Mouse (Mus musculus) spleen, adult 2 months (tissue): ENCODE data around the gene Zfp622. TPM values are rescaled to one million over a fixed set of nuclear protein-coding genes. Genes with fewer than 3 reads are reported as not detected.

ENCODE experiments used
- DNase-seq, 2 experiments: peaks; one replicate each; pipeline versions ENCODE4 v3.0.0 to v3.0.0-alpha.2; 2012 to 2021; ENCODE audit warnings: low spot score in 2 of 2, low read depth in 1 of 2
- H3K27ac ChIP-seq: fragments of 200-500 bp; 2 replicates; pipeline ENCODE4 v1.5.1; 2012; ENCODE audit warnings: low read length, inconsistent platforms; ENCODE audit not compliant: insufficient read depth
- H3K27me3 ChIP-seq: fragments of 200-500 bp; 2 replicates; pipeline ENCODE4 v1.6.1; 2012; ENCODE audit warnings: mild to moderate bottlenecking, moderate library complexity, low read length, inconsistent platforms; ENCODE audit not compliant: control insufficient read depth, insufficient read depth
- H3K36me3 ChIP-seq: fragments of 200-500 bp; 2 replicates; pipeline ENCODE4 v1.6.1; 2012; ENCODE audit warnings: mild to moderate bottlenecking, low read length, inconsistent platforms; ENCODE audit not compliant: control insufficient read depth, insufficient read depth
- H3K4me1 ChIP-seq: fragments of 200-500 bp; 2 replicates; pipeline ENCODE4 v1.6.1; 2011; ENCODE audit warnings: inconsistent platforms; ENCODE audit not compliant: control insufficient read depth, insufficient read depth, insufficient read length
- H3K4me3 ChIP-seq: fragments of 200-500 bp; 2 replicates; pipeline ENCODE4 v1.5.1; 2011; ENCODE audit warnings: mild to moderate bottlenecking, inconsistent platforms; ENCODE audit not compliant: insufficient read depth, insufficient read length; ENCODE audit errors: extremely low read depth
- CTCF ChIP-seq: fragments of 200-500 bp; IDR thresholded peaks from 2 replicates; pipeline ENCODE4 v1.5.1; 2011; ENCODE audit warnings: mild to moderate bottlenecking, inconsistent platforms; ENCODE audit not compliant: insufficient read depth, insufficient read length, insufficient replicate concordance; ENCODE audit errors: extremely low read depth
- POLR2A ChIP-seq: fragments of 200-500 bp; IDR thresholded peaks from 2 replicates; pipeline ENCODE4 v1.6.1; 2011; ENCODE audit warnings: low read depth, low read length, inconsistent platforms
- WGBS: fragments of 180-500 bp; shearing (Covaris S2); methylation state at CpG from one replicate; pipeline ENCODE4 v1.1.7; 2018; 5-methylcytosine and 5-hydroxymethylcytosine counted together
- polyA plus RNA-seq: library from polyadenylated mRNA; depleted of rRNA; stranded (reverse); fragments of >200 nt; gene quantifications from 2 replicates; pipeline ENCODE4 v1.2.3, GENCODE M21; 2012

Gene Zfp622
- polyA plus RNA-seq, 1 experiment, result 15.8 TPM

DNA sequence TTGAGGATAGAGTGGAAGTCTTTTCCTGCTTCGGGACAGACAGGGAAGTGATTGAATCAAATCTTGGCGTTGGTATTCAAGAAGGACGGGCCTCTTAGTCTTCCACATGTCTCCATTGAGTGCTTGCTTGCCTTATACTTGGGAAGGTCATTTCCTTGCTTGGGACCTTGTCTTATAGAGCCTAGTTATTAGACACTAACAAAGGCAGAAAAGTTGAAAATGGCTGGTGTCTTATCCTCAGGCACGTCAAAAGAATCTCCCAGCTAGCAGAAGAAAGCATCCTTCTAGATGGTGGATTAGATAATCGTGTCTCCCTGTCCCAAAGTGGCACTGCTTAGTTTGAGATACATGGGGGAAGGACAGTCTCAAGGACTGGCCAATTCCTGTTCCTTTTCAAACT, 28.2 kb upstream of the Zfp622 start:
- no peaks in the 10 kb centered on the region for H3K27me3 ChIP-seq
- H3K36me3 ChIP-seq, result no peaks in the 10 kb centered on the region
- H3K4me3 ChIP-seq, result no peak overlapping the region
- TF ChIP-seq POLR2A (no peak), CTCF (no peak)
- no peak for DNase-seq
- WGBS, result 85% methylated on average over 5 of the region's 5 CpGs
- no peaks in the 10 kb centered on the region for H3K4me1 ChIP-seq
- H3K27ac ChIP-seq, result no peak overlapping the region

DNA sequence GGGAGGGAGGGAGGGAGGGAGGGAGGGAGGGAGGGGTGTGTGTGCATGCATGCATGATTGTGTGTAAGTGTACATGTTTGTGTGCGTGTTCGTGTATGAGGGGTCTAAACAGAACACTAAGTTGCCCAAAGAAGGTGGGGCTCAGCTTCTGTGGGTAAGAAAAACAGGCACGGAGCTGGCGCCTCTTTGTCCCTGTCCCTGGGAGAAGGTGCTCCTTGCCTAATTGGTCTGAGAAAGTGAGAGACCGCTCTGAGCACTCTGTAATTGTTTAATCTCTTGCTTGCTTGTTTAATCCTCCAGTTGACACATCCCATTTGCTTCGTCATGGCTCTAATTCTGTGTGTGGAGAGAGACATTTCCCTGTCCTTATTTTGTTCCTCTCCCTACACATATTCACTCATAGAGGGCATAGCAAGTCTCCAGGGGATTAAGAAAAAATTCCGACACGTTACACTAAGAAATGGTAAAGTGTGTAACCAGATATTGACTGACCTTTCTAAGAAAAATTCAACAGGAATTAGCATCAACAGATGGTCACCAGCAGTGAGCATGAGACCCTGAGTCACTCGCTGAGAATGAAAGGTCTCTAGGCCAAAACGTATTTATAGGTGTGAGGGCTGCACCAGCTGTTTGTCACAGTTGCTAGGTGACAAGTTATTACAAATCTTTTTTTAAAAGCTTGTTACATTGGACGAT, 27.6 kb upstream of the Zfp622 start:
- Histone ChIP-seq H3K27me3 (no peaks in the 10 kb centered on the region), H3K27ac (no peak overlapping the region), H3K4me1 (no peaks in the 10 kb centered on the region), H3K4me3 (no peak overlapping the region), H3K36me3 (no peaks in the 10 kb centered on the region)
- no peak for DNase-seq
- TF ChIP-seq POLR2A, result no peak
- TF ChIP-seq CTCF, result no peak
- WGBS, result 82% methylated on average over 11 of the region's 11 CpGs

DNA sequence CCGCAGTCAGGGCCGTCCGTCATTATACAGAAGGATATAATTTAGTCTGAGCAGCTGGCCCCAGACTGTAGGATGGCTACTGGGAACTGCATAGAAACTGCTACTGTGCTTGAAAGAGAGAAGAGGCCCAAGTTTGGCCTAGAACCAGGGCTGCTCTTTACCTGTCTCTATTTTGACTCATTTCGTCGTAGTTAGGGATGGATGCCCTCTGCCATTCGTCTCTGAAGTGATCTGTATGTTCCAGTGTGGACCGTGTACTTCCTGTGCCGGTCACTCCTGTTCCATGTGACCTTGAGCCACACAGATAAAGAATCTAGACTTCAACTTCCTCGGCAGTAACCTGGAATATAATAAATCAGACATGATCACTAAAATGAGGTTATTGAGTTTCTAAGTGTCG, 26.5 kb upstream of the Zfp622 start:
- no peak overlapping the region for H3K27ac ChIP-seq

GRCm38 (mm10) chr15:25959375-25959774, 24.8 kb upstream of the Zfp622 start:
- H3K27me3 ChIP-seq, result no peaks in the 10 kb centered on the region
- 56% methylated on average over 5 of the region's 5 CpGs for WGBS
- H3K27ac ChIP-seq, result no peak overlapping the region
- H3K4me3 ChIP-seq, result no peak overlapping the region
- TF ChIP-seq CTCF, result no peak
- TF ChIP-seq POLR2A, result no peak
- no peaks in the 10 kb centered on the region for H3K36me3 ChIP-seq
- no peaks in the 10 kb centered on the region for H3K4me1 ChIP-seq
- no peak for DNase-seq

More for the DNA sequence above, 26.5 kb upstream of the Zfp622 start:
- WGBS, result 87% methylated on average over 10 of the region's 10 CpGs
- H3K36me3 ChIP-seq, result no peaks in the 10 kb centered on the region
- TF ChIP-seq POLR2A, result no peak
- TF ChIP-seq CTCF, result no peak
- no peaks in the 10 kb centered on the region for H3K27me3 ChIP-seq
- DNase-seq, result no peak
- no peak overlapping the region for H3K4me3 ChIP-seq
- no peaks in the 10 kb centered on the region for H3K4me1 ChIP-seq

- 95% methylated on average over 5 of the region's 5 CpGs for WGBS
- H3K36me3 ChIP-seq, result peaks cover 2% of the 10 kb centered on the region; the same call in 1 of the 2 replicates
- no peaks in the 10 kb centered on the region for H3K4me1 ChIP-seq
- no peak for DNase-seq
- no peak overlapping the region for H3K27ac ChIP-seq
- TF ChIP-seq CTCF, result no peak
- TF ChIP-seq POLR2A, result no peak
- H3K4me3 ChIP-seq, result no peak overlapping the region
- no peaks in the 10 kb centered on the region for H3K27me3 ChIP-seq
Observed at GRCm38 (mm10) chr15:25960231-25960630, 23.9 kb upstream of the Zfp622 start.

DNA sequence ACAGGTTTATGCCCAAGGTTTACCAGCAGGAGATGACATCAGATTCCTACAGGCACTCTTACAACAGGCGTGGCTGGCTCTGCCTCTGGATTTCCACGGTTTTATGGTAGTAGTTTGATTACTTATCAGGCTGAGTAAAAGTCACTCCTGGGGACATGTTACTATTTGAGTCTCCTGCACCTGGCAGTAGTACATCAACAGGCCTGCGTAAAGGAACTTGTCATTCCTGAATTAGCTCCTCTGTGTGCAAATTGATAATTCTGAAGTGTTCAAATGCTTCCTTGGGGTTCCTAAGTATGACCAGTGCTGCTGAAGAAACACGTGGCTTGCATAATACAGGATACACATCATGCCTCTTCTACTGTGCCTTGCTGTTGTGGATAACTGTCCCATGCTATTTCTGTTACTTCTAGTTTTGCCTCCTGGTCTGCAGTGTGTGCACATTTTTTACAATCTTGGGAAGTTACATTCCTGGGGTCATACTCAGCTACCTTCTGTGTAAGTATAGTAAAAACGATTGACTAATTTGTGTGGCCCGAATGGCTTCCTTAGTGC, 17.9 kb upstream of the Zfp622 start:
- peaks cover 15% of the 10 kb centered on the region for H3K36me3 ChIP-seq
- H3K4me1 ChIP-seq, result no peaks in the 10 kb centered on the region
- TF ChIP-seq POLR2A, result no peak
- TF ChIP-seq CTCF, result no peak
- no peak overlapping the region for H3K27ac ChIP-seq
- no peak for DNase-seq
- H3K27me3 ChIP-seq, result no peaks in the 10 kb centered on the region
- H3K4me3 ChIP-seq, result no peak overlapping the region
- WGBS, result 78% methylated on average over 6 of the region's 6 CpGs

GRCm38 (mm10) chr15:25971596-25971995, 12.6 kb upstream of the Zfp622 start:
- no peak for DNase-seq
- TF ChIP-seq CTCF (no peak), POLR2A (no peak)
- Histone ChIP-seq H3K36me3 (peaks cover 15% of the 10 kb centered on the region), H3K4me3 (no peak overlapping the region), H3K27me3 (no peaks in the 10 kb centered on the region), H3K4me1 (no peaks in the 10 kb centered on the region), H3K27ac (no peak overlapping the region)
- 73% methylated on average over 9 of the region's 9 CpGs for WGBS
